Mouse (Mus musculus) liver, embryonic 14.5 days (tissue): ENCODE measurements around the gene Kdm2a. TPM values are rescaled to one million over a fixed set of nuclear protein-coding genes. Genes with fewer than 3 reads are reported as not detected.

Source experiments
- ATAC-seq: fragments of 200-750 bp; cut with Nextera tagmentation; 2 replicates; pipeline ENCODE4 v1.8.0; 2017; ENCODE audit warnings: moderate number of reproducible peaks, mild to moderate bottlenecking, moderate library complexity; ENCODE audit not compliant: insufficient read depth
- DNase-seq, 3 experiments: peaks; one replicate each; pipeline ENCODE4 v3.0.0-alpha.2; 2012 to 2013; ENCODE audit warnings: low read depth in 3 of 3, low spot score in 3 of 3
- H3K27ac ChIP-seq: fragments of 300-500 bp; sonication (generic); 2 replicates; pipeline ENCODE4 v1.5.1; 2014; ENCODE audit warnings: moderate library complexity, mild to moderate bottlenecking, control low read depth, inconsistent platforms
- H3K27me3 ChIP-seq: fragments of 300-500 bp; sonication (generic); 2 replicates; pipeline ENCODE4 v1.6.1; 2014; ENCODE audit warnings: mild to moderate bottlenecking, low read length, moderate library complexity; ENCODE audit not compliant: control insufficient read depth, insufficient read depth
- H3K36me3 ChIP-seq: fragments of 300-500 bp; sonication (generic); replicated peaks from 2 replicates; pipeline ENCODE4 v1.6.1; 2014; ENCODE audit warnings: low read depth; ENCODE audit not compliant: control insufficient read depth, insufficient read depth
- H3K4me1 ChIP-seq, 2 experiments: fragments of 200-500 bp in 1 of 2; fragments of 300-500 bp in 1 of 2; sonication (generic) in 1 of 2; replicated peaks; 2 replicates each; pipeline ENCODE4 v1.6.1; 2012 to 2014; ENCODE audit warnings: antibody characterized with exemption in 1 of 2, inconsistent platforms in 1 of 2, low read length in 1 of 2; ENCODE audit not compliant: control insufficient read depth in 2 of 2, insufficient read depth in 2 of 2
- H3K4me2 ChIP-seq: fragments of 300-500 bp; sonication (generic); 2 replicates; pipeline ENCODE4 v1.6.1; 2014; ENCODE audit warnings: low read depth, mild to moderate bottlenecking, control low read depth, moderate library complexity
- H3K4me3 ChIP-seq, 2 experiments: fragments of 200-500 bp in 1 of 2; fragments of 300-500 bp in 1 of 2; sonication (generic) in 1 of 2; 2 replicates each; pipeline ENCODE4 v1.5.1; 2012 to 2014; ENCODE audit warnings: low read depth in 2 of 2, low read length in 2 of 2, mild to moderate bottlenecking in 2 of 2, control low read depth in 1 of 2, inconsistent platforms in 1 of 2, moderate library complexity in 1 of 2; ENCODE audit not compliant: insufficient read depth in 1 of 2
- H3K9ac ChIP-seq: fragments of 300-500 bp; sonication (generic); replicated peaks from 2 replicates; pipeline ENCODE4 v1.6.1; 2014; ENCODE audit warnings: mild to moderate bottlenecking, control low read depth, moderate library complexity
- H3K9me3 ChIP-seq: fragments of 300-500 bp; sonication (generic); 2 replicates; pipeline ENCODE4 v1.6.1; 2016; ENCODE audit warnings: low read length, mixed read lengths; ENCODE audit not compliant: control insufficient read depth
- CTCF ChIP-seq: IDR thresholded peaks from 2 replicates; pipeline ENCODE4 v1.5.1; 2016; ENCODE audit warnings: antibody characterized with exemption, low read depth, control low read depth
- EP300 ChIP-seq: IDR thresholded peaks from 2 replicates; pipeline ENCODE4 v1.6.1; 2016; ENCODE audit warnings: antibody characterized with exemption, low read depth
- WGBS: fragments of 180-500 bp; shearing (Covaris S2); extraction: QIAGEN DNeasy Blood & Tissue Kit; methylation state at CpG from one replicate; pipeline ENCODE4 v1.1.7; 2014; ENCODE audit not compliant: insufficient replicate concordance; 5-methylcytosine and 5-hydroxymethylcytosine counted together
- polyA plus RNA-seq, 2 experiments: library from polyadenylated mRNA; depleted of rRNA in 1 of 2; stranded (reverse) in 1 of 2; unstranded in 1 of 2; fragments of >200 nt; fragmentation: Nextera tagmentation in 1 of 2; extraction: Ambion mirVana in 1 of 2; gene quantifications; 2 replicates each; pipeline versions ENCODE4 v1.2.1 to v1.2.3; 2012 to 2014

Gene Kdm2a
- polyA plus RNA-seq, 2 experiments = 12.4 to 19.0 TPM

DNA sequence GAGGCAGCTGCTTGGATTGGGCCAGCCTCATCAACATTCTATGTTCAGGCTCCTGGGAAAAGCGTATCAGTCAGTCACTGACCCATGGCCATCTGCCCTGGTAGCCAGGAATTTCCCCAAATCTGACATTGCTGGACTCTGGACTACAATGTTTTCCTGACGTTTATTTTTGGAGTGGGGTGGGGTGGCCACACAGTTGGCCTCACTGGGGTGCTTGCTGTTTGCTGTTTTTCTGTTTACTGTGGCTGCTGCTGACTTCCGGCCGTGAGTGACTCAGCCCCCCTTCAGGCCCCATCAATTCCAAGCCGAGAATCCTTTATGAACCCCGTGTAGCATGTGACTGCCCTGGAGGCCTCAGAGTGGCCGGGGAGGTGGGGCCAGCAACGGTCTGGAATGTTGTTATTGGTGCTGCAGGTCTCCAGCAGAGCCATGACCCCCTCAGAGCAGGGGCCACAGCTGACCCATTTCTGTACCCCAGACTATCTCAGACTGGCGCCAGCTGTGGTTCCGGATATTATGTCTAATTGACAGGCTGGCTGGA lies 43.6 kb upstream of the Kdm2a start:
- no peak overlapping the region for H3K27ac ChIP-seq
- peak; percentile 53 for ATAC-seq
- 34% methylated on average over 10 of the region's 10 CpGs for WGBS
- H3K4me3 ChIP-seq = no peak overlapping the region
- H3K9me3 ChIP-seq = no peaks in the 10 kb centered on the region
- peaks cover 0 to 8% of the 10 kb centered on the region in 2 experiments; a peak in 2 of 4 replicates for H3K4me1 ChIP-seq
- H3K27me3 ChIP-seq = peaks cover 33% of the 10 kb centered on the region
- no peak overlapping the region for H3K9ac ChIP-seq
- no peaks in the 10 kb centered on the region for H3K36me3 ChIP-seq
- DNase-seq = peak in 1 of 3 experiments; percentile 12
- TF ChIP-seq EP300 (no peak), CTCF (no peak)
- no peak overlapping the region for H3K4me2 ChIP-seq

DNA sequence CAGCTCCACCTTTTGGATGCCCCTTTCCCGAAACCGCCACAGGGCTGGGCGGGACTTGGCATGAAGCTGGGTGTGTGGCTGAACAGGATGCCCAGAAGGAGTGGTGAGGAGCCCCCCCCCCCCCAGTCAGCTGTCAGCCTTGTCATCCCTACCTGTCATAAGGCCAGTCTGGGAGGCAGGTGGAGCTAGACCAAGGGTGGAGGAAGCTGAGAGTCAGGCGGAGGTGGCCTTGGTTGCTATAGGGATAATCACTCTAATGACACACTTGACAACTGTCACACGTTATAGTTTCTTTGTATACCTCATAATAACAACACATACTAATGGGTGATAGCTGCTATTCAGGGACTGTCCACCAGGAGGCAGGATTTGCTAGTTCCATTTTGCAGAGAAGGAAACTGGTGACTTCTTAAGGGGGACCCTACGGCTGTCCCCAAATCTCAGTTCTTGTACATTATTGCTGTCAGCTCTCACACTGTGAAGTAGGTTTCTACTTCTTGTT lies 43.1 kb upstream of the Kdm2a start:
- H3K4me1 ChIP-seq = peaks cover 0 to 8% of the 10 kb centered on the region in 2 experiments; a peak in 2 of 4 replicates
- H3K9ac ChIP-seq = no peak overlapping the region
- no peaks in the 10 kb centered on the region for H3K36me3 ChIP-seq
- ATAC-seq = no peak
- H3K27me3 ChIP-seq = peaks cover 33% of the 10 kb centered on the region
- TF ChIP-seq CTCF (peak; percentile 79), EP300 (no peak)
- no peak overlapping the region; the same call in 1 of the 2 replicates for H3K4me2 ChIP-seq
- 19% methylated on average over 6 of the region's 6 CpGs for WGBS
- H3K4me3 ChIP-seq = no peak overlapping the region
- DNase-seq = peak in 2 of 3 experiments; percentile 24 to 26
- H3K27ac ChIP-seq = no peak overlapping the region
- H3K9me3 ChIP-seq = no peaks in the 10 kb centered on the region

DNA sequence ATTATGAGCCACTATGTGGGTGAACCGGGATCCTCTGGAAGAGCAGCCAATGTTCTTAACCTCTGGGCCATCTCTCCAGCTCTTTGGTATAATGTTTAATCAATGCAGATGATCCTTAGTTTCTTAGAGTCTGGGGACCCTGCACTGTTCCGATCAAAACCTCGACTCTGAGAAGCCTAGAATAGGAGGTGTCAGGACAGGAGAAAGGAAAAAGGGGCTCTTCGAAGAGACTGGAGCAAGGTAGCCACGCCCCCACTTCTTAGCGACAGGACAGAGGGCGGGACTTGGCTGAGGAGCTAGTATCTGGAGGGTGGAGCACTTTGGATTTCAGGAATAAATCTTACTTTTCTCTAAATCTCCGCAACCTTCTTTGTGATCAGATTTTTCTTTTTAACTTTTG lies 42.1 kb upstream of the Kdm2a start:
- TF ChIP-seq CTCF = no peak
- TF ChIP-seq EP300 = no peak
- peak overlapping the region; percentile 32 for H3K4me2 ChIP-seq
- DNase-seq = no peak
- H3K27ac ChIP-seq = no peak overlapping the region
- no peak overlapping the region for H3K4me3 ChIP-seq
- no peaks in the 10 kb centered on the region for H3K9me3 ChIP-seq
- H3K36me3 ChIP-seq = no peaks in the 10 kb centered on the region
- peaks cover 0 to 8% of the 10 kb centered on the region in 2 experiments; a peak in 2 of 4 replicates for H3K4me1 ChIP-seq
- ATAC-seq = no peak
- no peak overlapping the region for H3K9ac ChIP-seq
- peaks cover 33% of the 10 kb centered on the region for H3K27me3 ChIP-seq
- 10% methylated on average over 8 of the region's 8 CpGs for whole genome bisulfite sequencing

DNA sequence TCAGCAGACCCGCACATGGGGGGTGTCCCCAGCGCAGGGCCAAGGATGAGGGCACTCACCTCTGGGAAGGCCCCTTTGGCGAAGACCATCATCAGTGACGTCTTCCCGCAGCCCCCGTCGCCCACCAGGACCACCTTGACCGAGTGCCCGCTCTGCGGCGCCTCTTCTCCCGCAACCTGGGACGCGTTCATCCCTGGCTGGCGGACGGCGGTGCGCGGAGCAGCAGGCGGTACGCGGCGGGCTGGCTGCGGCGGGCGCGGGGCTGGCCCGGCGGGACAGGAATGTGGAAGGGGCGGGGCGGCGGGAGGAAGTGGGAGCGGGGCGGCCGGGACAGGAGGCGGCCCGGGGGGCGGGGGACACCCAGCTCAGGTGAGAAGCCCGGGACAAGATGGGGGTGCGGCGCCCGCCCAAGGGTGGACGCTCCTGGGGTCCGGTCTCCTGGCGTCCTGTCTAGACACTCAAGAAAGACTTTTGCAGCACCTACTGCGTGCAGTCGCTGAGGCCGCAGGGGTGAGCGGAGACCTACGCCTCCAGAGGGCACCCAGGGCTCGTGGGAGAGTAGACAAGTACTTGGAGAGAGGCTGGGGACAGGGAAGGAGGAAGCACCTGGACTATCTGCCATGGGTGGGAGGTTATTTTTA lies 41.2 kb upstream of the Kdm2a start, which contains the start of gene Rhod:
Gene Rhod, minus strand, starts transcription at position 272 of the 641 bp plus-strand sequence.
- peak within 1 kb of the TSS; percentile 32 for H3K4me2 ChIP-seq
- H3K27ac ChIP-seq = no peak within 1 kb of the TSS
- H3K27me3 ChIP-seq = peaks cover 33% of the 10 kb centered on the region
- 0 out of 2 replicates have a peak, but pooled peaks have one; percentile 2 for TF ChIP-seq CTCF
- TF ChIP-seq EP300 = no peak
- ATAC-seq (peak; percentile 40), DNase-seq (no peak)
- H3K36me3 ChIP-seq = no peaks in the 10 kb centered on the region
- no peaks in the 10 kb centered on the region for H3K9me3 ChIP-seq
- WGBS = 3% methylated on average over 48 of the region's 51 CpGs
- peak within 1 kb of the TSS; percentile 46 to 55 for H3K4me3 ChIP-seq
- no peak within 1 kb of the TSS for H3K9ac ChIP-seq
- H3K4me1 ChIP-seq = peaks cover 0 to 8% of the 10 kb centered on the region in 2 experiments; a peak in 2 of 4 replicates

DNA sequence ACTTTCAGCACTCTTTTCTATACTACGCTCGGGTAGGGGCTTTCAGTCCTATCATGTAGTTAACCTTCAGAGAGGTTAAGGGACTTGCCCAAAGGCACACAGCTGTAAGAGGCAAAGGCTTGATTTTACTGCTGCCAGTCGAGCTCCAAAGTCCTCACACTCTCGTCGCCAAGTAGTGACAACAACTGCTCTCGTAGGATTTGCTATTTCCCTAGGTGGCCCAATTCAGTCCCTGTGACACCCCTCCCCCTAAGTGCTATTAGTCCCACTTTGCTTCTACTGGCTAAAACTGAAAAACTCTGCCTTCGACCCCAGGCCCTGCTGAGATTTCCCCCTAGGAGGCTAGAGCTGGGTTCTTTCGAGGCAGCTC lies 40.7 kb upstream of the Kdm2a start:
- ATAC-seq (no peak), DNase-seq (no peak)
- Histone ChIP-seq H3K4me1 (peaks cover 0 to 8% of the 10 kb centered on the region in 2 experiments; a peak in 2 of 4 replicates), H3K27ac (no peak overlapping the region), H3K9ac (no peak overlapping the region), H3K4me3 (peak overlapping the region; percentile 46 to 55), H3K36me3 (no peaks in the 10 kb centered on the region), H3K4me2 (peak overlapping the region; percentile 32), H3K27me3 (peaks cover 33% of the 10 kb centered on the region), H3K9me3 (no peaks in the 10 kb centered on the region)
- TF ChIP-seq CTCF = no peak
- TF ChIP-seq EP300 = no peak
- WGBS = 10% methylated on average over 8 of the region's 8 CpGs
